Mouse (Mus musculus) E14TG2a.4 (cell line): ENCODE data around the gene Tmsb15l.

ENCODE experiments used
- CTCF ChIP-seq: conservative IDR thresholded peaks from 2 replicates; pipeline ENCODE4 v1.5.1; 2014; ENCODE audit warnings: low read length
- NANOG ChIP-seq: IDR thresholded peaks from 2 replicates; pipeline ENCODE4 v1.6.1; 2014; ENCODE audit warnings: borderline replicate concordance, low read length, mixed read lengths

- TF ChIP-seq CTCF (peak; percentile 33), NANOG (no peak)
These were observed 38.5 kb upstream of the Tmsb15l start for GRCm38 (mm10) chrX:137015099-137015709.
